Comparison of ENCODE assay signal across 9 mouse cellular contexts in genomic region chr1:185438841-185439580, GRCm38 (mm10). TPM values are rescaled to one million over a fixed set of nuclear protein-coding genes. Genes with fewer than 3 reads are reported as not detected.
DNase-seq lines count a peak whose midpoint lies in the region; ATAC-seq lines count a peak whose summit lies in the region.
"Had no signal": no experiment of that assay in that cellular context is flagged by ENCODE, and none has a peak within 500 bp of the region (broad histone marks: within the 10 kb centered on the region; RNA-seq: fewer than 3 reads in every experiment).

No protein-coding gene starts in this region.

- H3K4me1 ChIP-seq in midbrain, embryonic 16.5 days (ENCODE audit: control insufficient read depth, insufficient read depth, low read length), result peaks cover 4% of the 10 kb centered on the region
- peaks cover 10% of the 10 kb centered on the region for H3K4me1 ChIP-seq in midbrain, embryonic 15.5 days
- no peaks in the 10 kb centered on the region for H3K4me1 ChIP-seq in kidney, embryonic 16.5 days (ENCODE audit: insufficient read depth, low read length)

- H3K36me3 ChIP-seq in midbrain, embryonic 16.5 days (ENCODE audit: control insufficient read depth, insufficient read depth, low read length), result no peaks in the 10 kb centered on the region
- H3K36me3 ChIP-seq in midbrain, embryonic 15.5 days (replicated peaks), result no peaks in the 10 kb centered on the region
- no peaks in the 10 kb centered on the region for H3K36me3 ChIP-seq in kidney, embryonic 16.5 days (ENCODE audit: insufficient read depth, low read length)
- H3K36me3 ChIP-seq: neural tube, embryonic 13.5 days had no signal

- no peak overlapping the region for H3K27ac ChIP-seq in midbrain, embryonic 16.5 days (ENCODE audit: low read length)
- H3K27ac ChIP-seq in midbrain, embryonic 15.5 days, result no peak overlapping the region
- H3K27ac ChIP-seq in kidney, embryonic 16.5 days (ENCODE audit: low read length), result no peak overlapping the region
- H3K27ac ChIP-seq: neural tube, embryonic 13.5 days had no signal

- H3K27me3 ChIP-seq in midbrain, embryonic 16.5 days (ENCODE audit: control insufficient read depth, insufficient read depth, low read depth, low read length), result no peaks in the 10 kb centered on the region
- no peaks in the 10 kb centered on the region for H3K27me3 ChIP-seq in midbrain, embryonic 15.5 days (replicated peaks)
- no peaks in the 10 kb centered on the region for H3K27me3 ChIP-seq in kidney, embryonic 16.5 days (ENCODE audit: insufficient read depth, low read length)
- H3K27me3 ChIP-seq: neural tube, embryonic 13.5 days had no signal

- no peaks in the 10 kb centered on the region for H3K9me3 ChIP-seq in midbrain, embryonic 16.5 days (replicated peaks; ENCODE audit: control insufficient read depth, low read length, poor library complexity, severe bottlenecking)
- no peaks in the 10 kb centered on the region for H3K9me3 ChIP-seq in midbrain, embryonic 15.5 days
- H3K9me3 ChIP-seq in kidney, embryonic 16.5 days (ENCODE audit: low read length), result no peaks in the 10 kb centered on the region
- H3K9me3 ChIP-seq: neural tube, embryonic 13.5 days had no signal

- H3K4me3 ChIP-seq in midbrain, embryonic 16.5 days (ENCODE audit: low read depth, low read length), result no peak overlapping the region
- no peak overlapping the region for H3K4me3 ChIP-seq in midbrain, embryonic 15.5 days
- H3K4me3 ChIP-seq in kidney, embryonic 16.5 days (ENCODE audit: low read length), result no peak overlapping the region
- H3K4me3 ChIP-seq: neural tube, embryonic 13.5 days had no signal

- WGBS in midbrain, embryonic 16.5 days, result 67% methylated on average over 9 of the region's 9 CpGs
- 58% methylated on average over 9 of the region's 9 CpGs for WGBS in midbrain, embryonic 15.5 days
- WGBS in kidney, embryonic 16.5 days, result 71% methylated on average over 9 of the region's 9 CpGs

- H3K4me2 ChIP-seq in midbrain, embryonic 16.5 days (ENCODE audit: low read length), result no peak overlapping the region
- H3K4me2 ChIP-seq in midbrain, embryonic 15.5 days, result no peak overlapping the region
- no peak overlapping the region for H3K4me2 ChIP-seq in kidney, embryonic 16.5 days (replicated peaks; ENCODE audit: low read depth, low read length)
- H3K4me2 ChIP-seq: neural tube, embryonic 13.5 days had no signal

- DNase-seq in adrenal gland, postnatal 36 days, result peak; percentile 17 to 35
- no peak for DNase-seq in adrenal gland, adult 18-20 months (ENCODE audit: low spot score in 2 of 2)
- peak; percentile 53 to 77 for DNase-seq in layer of hippocampus, adult 18-20 months (ENCODE audit: low spot score in 2 of 2)
- peak; percentile 73 for DNase-seq in right cerebral cortex, postnatal 14 days
- DNase-seq in urinary bladder, postnatal 14 days (ENCODE audit: low spot score), result no peak

- H3K9ac ChIP-seq in midbrain, embryonic 16.5 days (ENCODE audit: low read depth, low read length), result no peak overlapping the region
- no peak overlapping the region for H3K9ac ChIP-seq in midbrain, embryonic 15.5 days
- H3K9ac ChIP-seq in kidney, embryonic 16.5 days (replicated peaks; ENCODE audit: low read length), result no peak overlapping the region
- H3K9ac ChIP-seq: neural tube, embryonic 13.5 days had no signal

- ATAC-seq in midbrain, embryonic 16.5 days, result peak; percentile 73
- no peak for ATAC-seq in midbrain, embryonic 15.5 days (replicated peaks)
- ATAC-seq in kidney, embryonic 16.5 days (ENCODE audit: low FRiP score, low TSS enrichment), result no peak

RNA-seq across cellular contexts. Expression of gene Slc30a10, which starts 15.6 kb away (rescaled TPM):
- total RNA-seq in adrenal gland, postnatal 36 days (2021), result under 1 TPM in 1 of 2 experiments, not detected in 1; 0.03 TPM
- total RNA-seq in adrenal gland, adult 18-20 months (2021), result not detected
- 6.5 and 7.9 TPM in 2 replicates for polyA plus RNA-seq in midbrain, embryonic 16.5 days (2015; fragmentation: Nextera tagmentation; extraction: Ambion mirVana)
- polyA plus RNA-seq in midbrain, embryonic 15.5 days (2015; fragmentation: Nextera tagmentation; extraction: Ambion mirVana), result 5.9 and 6.9 TPM in 2 replicates
- 1 to 10 TPM; 7.1 to 7.7 TPM for total RNA-seq in layer of hippocampus, adult 18-20 months (2021)
- 0.14 and 0.22 TPM in 2 replicates for polyA plus RNA-seq in kidney, embryonic 16.5 days (2015; fragmentation: Nextera tagmentation; extraction: Ambion mirVana)

Comparison
In these comparisons a context has a peak if more than half of its experiments do, and no peak if none do; other contexts are left out.
1. DNase-seq: peak in adrenal gland, postnatal 36 days (2 of 2), layer of hippocampus, adult 18-20 months (2 of 2) and right cerebral cortex, postnatal 14 days (single experiment); none in adrenal gland, adult 18-20 months (0 of 2) and urinary bladder, postnatal 14 days (single experiment).
2. RNA of gene Slc30a10, which starts 15.6 kb away (total RNA-seq): 7.1 to 7.7 TPM in layer of hippocampus, adult 18-20 months; 0.03 TPM in adrenal gland, postnatal 36 days and not detected in adrenal gland, adult 18-20 months; every median in the first group is over 4 times any median in the second.